Mouse (Mus musculus): ENCODE results near the gene Nup210l.
A peak's percentile ranks its signal among the peaks of the same experiment; 100 is the strongest.

The Nup210l gene

GRCm38 (mm10) chr3:90103938-90104337 is at the start of gene Nup210l:
Gene Nup210l, plus strand, starts transcription at chr3:90104132.
- DNase-seq (ENCODE audit: low spot score in 2 of 2), result no peak

GRCm38 (mm10) chr3:90061549-90061948 is 42.4 kb upstream of the Nup210l start:
- DNase-seq (ENCODE audit: low spot score in 2 of 2), result no peak

GRCm38 (mm10) chr3:90062539-90062938 is 41.4 kb upstream of the Nup210l start:
- no peak for DNase-seq (ENCODE audit: low spot score in 2 of 2)

GRCm38 (mm10) chr3:90064383-90064782 is 39.5 kb upstream of the Nup210l start:
- DNase-seq (ENCODE audit: low spot score in 2 of 2), result no peak

GRCm38 (mm10) chr3:90065553-90065952 is 38.4 kb upstream of the Nup210l start:
- DNase-seq (ENCODE audit: low spot score in 2 of 2), result peak in 1 of 2 experiments; percentile 17

- no peak for DNase-seq (ENCODE audit: low spot score in 2 of 2)
Observed at GRCm38 (mm10) chr3:90067851-90068250, 36.1 kb upstream of the Nup210l start.

GRCm38 (mm10) chr3:90069688-90070087 is 34.2 kb upstream of the Nup210l start:
- DNase-seq (ENCODE audit: low spot score in 2 of 2), result no peak

GRCm38 (mm10) chr3:90072294-90072693 is 31.6 kb upstream of the Nup210l start, which contains the start of gene Tpm3:
Gene Tpm3, plus strand, starts transcription at chr3:90072649.
- no peak for DNase-seq (ENCODE audit: low spot score in 2 of 2)

- DNase-seq (ENCODE audit: low spot score in 2 of 2), result peak; percentile 72 to 85
Observed at GRCm38 (mm10) chr3:90076921-90077716, 26.8 kb upstream of the Nup210l start.

GRCm38 (mm10) chr3:90078224-90078623 is 25.7 kb upstream of the Nup210l start:
- DNase-seq (ENCODE audit: low spot score in 2 of 2), result no peak

- peak; percentile 93 for DNase-seq (ENCODE audit: low spot score in 2 of 2)
Observed at GRCm38 (mm10) chr3:90079133-90079762, 24.7 kb upstream of the Nup210l start.

- DNase-seq (ENCODE audit: low spot score in 2 of 2), result peak; percentile 72 to 77
Observed at GRCm38 (mm10) chr3:90079763-90080497, 24.0 kb upstream of the Nup210l start.

- no peak for DNase-seq (ENCODE audit: low spot score in 2 of 2)
Observed at GRCm38 (mm10) chr3:90080498-90080863, 23.5 kb upstream of the Nup210l start.

- DNase-seq (ENCODE audit: low spot score in 2 of 2), result no peak
Observed at GRCm38 (mm10) chr3:90081365-90082240, 22.3 kb upstream of the Nup210l start.

- DNase-seq (ENCODE audit: low spot score in 2 of 2), result no peak
Observed at GRCm38 (mm10) chr3:90083034-90083433, 20.9 kb upstream of the Nup210l start.

- no peak for DNase-seq (ENCODE audit: low spot score in 2 of 2)
Observed at GRCm38 (mm10) chr3:90083698-90084324, 20.1 kb upstream of the Nup210l start.

- no peak for DNase-seq (ENCODE audit: low spot score in 2 of 2)
Observed at GRCm38 (mm10) chr3:90084790-90085189, 19.1 kb upstream of the Nup210l start.

GRCm38 (mm10) chr3:90085281-90085680 is 18.7 kb upstream of the Nup210l start:
- no peak for DNase-seq (ENCODE audit: low spot score in 2 of 2)

GRCm38 (mm10) chr3:90086068-90086467 is 17.9 kb upstream of the Nup210l start:
- no peak for DNase-seq (ENCODE audit: low spot score in 2 of 2)

- DNase-seq (ENCODE audit: low spot score in 2 of 2), result no peak
Observed at GRCm38 (mm10) chr3:90088617-90089016, 15.3 kb upstream of the Nup210l start.

GRCm38 (mm10) chr3:90090892-90091291 is 13.0 kb upstream of the Nup210l start:
- DNase-seq (ENCODE audit: low spot score in 2 of 2), result no peak

Data from urinary bladder, postnatal 4 days (tissue).